Mouse (Mus musculus) heart, adult 2 months (tissue): ENCODE results near the gene Kcnk10.

ENCODE experiments used
- CTCF ChIP-seq: fragments of 200-600 bp; IDR thresholded peaks from 2 replicates; pipeline ENCODE4 v1.8.1; 2022; ENCODE audit warnings: antibody characterized with exemption, mild to moderate bottlenecking, moderate library complexity
- EP300 ChIP-seq: fragments of 200-500 bp; IDR thresholded peaks from 2 replicates; pipeline ENCODE4 v1.6.1; 2011; ENCODE audit warnings: low read depth, low read length, control low read depth; ENCODE audit not compliant: insufficient read depth

DNA sequence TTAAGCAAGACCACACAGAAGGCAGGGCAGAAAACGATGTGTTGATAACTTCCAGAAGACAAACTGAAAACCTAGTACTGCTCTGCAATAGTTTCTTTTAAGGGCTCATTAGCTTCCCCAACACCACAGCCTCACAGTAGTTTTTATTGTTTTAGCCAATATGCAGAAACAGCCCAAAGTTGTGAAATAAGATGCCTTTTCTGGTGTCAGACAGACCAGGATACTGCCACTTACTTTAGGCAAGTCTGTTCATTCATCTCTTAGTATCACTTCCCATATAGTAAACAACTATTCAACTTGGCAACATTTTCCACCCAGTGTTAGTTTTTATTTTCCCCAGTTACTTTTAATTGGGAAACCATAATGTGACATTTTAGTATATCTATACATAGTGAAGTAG lies 171.5 kb downstream of the Kcnk10 start:
- TF ChIP-seq CTCF (no peak), EP300 (no peak)
